Mouse (Mus musculus) G1E (cell line): ENCODE measurements around the gene Tbc1d8. TPM values are rescaled to one million over a fixed set of nuclear protein-coding genes. Genes with fewer than 3 reads are reported as not detected.

ENCODE experiments used
- ATAC-seq: 2 replicates; pipeline ENCODE4 v1.8.0; 2016; ENCODE audit warnings: mild to moderate bottlenecking; ENCODE audit not compliant: insufficient number of reproducible peaks, poor library complexity, low FRiP score, severe bottlenecking; ENCODE audit errors: extremely low read depth
- DNase-seq: peaks from one replicate; pipeline ENCODE4 v3.0.0; 2012; ENCODE audit warnings: low spot score
- H3K27me3 ChIP-seq: 2 replicates; pipeline ENCODE4 v1.6.1; 2012; ENCODE audit warnings: mild to moderate bottlenecking, low read length, inconsistent platforms; ENCODE audit not compliant: insufficient read depth
- H3K36me3 ChIP-seq: replicated peaks from 2 replicates; pipeline ENCODE3; 2012; ENCODE audit warnings: mild to moderate bottlenecking, inconsistent platforms
- H3K4me1 ChIP-seq: 2 replicates; pipeline ENCODE4 v1.6.1; 2012; ENCODE audit warnings: low read depth, low read length, inconsistent platforms, mixed read lengths; ENCODE audit not compliant: insufficient read depth
- H3K4me3 ChIP-seq: 2 replicates; pipeline ENCODE4 v1.5.1; 2012; ENCODE audit warnings: low read depth, mild to moderate bottlenecking, inconsistent platforms, low read length, moderate library complexity, mixed read lengths
- H3K9me3 ChIP-seq: replicated peaks from 2 replicates; pipeline ENCODE4 v1.6.1; 2012; ENCODE audit warnings: inconsistent platforms
- CTCF ChIP-seq: IDR thresholded peaks from 2 replicates; pipeline ENCODE4 v1.5.1; 2012; ENCODE audit warnings: low read depth, low read length, inconsistent platforms, mixed read lengths
- GATA1 ChIP-seq: IDR thresholded peaks from 2 replicates; pipeline ENCODE4 v1.6.1; 2012; ENCODE audit warnings: borderline replicate concordance, low read length, inconsistent platforms, mixed read lengths
- GATA2 ChIP-seq: IDR thresholded peaks from 2 replicates; pipeline ENCODE4 v1.6.1; 2012; ENCODE audit warnings: low read depth, low read length, inconsistent platforms, borderline replicate concordance
- POLR2AphosphoS5 ChIP-seq: IDR thresholded peaks from 2 replicates; pipeline ENCODE4 v1.6.1; 2012; ENCODE audit warnings: low read depth, low read length, inconsistent platforms; ENCODE audit not compliant: insufficient replicate concordance
- TAL1 ChIP-seq: conservative IDR thresholded peaks from 2 replicates; pipeline ENCODE4 v1.6.1; 2012; ENCODE audit warnings: low read depth, low read length, inconsistent platforms, mixed read lengths
- polyA plus RNA-seq: library from polyadenylated mRNA; stranded (reverse); fragments of >175 nt; gene quantifications from 2 replicates; pipeline ENCODE4 v1.2.3, GENCODE M21; 2012
- total RNA-seq, 2 experiments: library from RNA; stranded (forward) in 1 of 2; stranded (reverse) in 1 of 2; fragments of 200-1000 nt in 1 of 2; fragments of >200 nt in 1 of 2; fragmentation: Nextera tagmentation in 1 of 2; gene quantifications; 2 replicates each; pipeline ENCODE4 v1.2.3; 2014 to 2017

The Tbc1d8 gene
- total and polyA plus RNA-seq, 3 experiments, result 3.5 to 6.9 (median 3.9) TPM

DNA sequence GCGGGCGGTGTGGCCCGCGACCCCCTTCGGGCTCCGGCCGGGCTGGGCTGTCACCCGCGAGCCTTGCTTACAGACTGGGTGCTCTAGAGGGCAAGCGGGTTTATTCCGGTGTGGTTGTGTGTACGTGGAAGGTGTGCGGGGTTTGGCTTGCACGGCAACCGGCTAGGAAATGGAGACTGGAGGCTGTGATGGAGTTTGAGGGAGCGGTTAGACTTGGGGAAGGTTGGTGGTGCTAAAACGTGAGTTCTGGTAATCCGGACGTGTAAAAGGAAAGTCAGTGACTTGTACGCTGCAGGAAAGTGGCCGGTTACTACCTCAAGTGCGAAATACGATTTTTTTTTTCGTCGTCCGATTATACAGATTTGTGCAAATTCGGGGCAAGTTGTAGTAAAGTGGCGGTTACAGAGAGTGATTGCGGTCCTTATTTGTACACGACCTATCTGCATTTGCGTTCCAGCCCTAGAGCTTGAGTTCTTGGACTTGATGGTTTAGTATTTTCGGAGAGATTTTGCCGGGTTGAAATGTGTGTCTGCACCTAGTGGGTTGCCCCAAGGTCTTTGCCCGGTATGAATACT, 110.2 kb downstream of the Tbc1d8 start:
- DNase-seq, result no peak
- peaks cover 53% of the 10 kb centered on the region for H3K36me3 ChIP-seq
- H3K27me3 ChIP-seq, result peaks cover 21% of the 10 kb centered on the region
- H3K9me3 ChIP-seq, result no peaks in the 10 kb centered on the region
- H3K4me1 ChIP-seq, result peaks cover 42% of the 10 kb centered on the region
- peak overlapping the region; percentile 86 for H3K4me3 ChIP-seq
- no peak for ATAC-seq
- TF ChIP-seq POLR2AphosphoS5 (no peak), GATA1 (no peak), GATA2 (no peak), CTCF (no peak), TAL1 (no peak)

DNA sequence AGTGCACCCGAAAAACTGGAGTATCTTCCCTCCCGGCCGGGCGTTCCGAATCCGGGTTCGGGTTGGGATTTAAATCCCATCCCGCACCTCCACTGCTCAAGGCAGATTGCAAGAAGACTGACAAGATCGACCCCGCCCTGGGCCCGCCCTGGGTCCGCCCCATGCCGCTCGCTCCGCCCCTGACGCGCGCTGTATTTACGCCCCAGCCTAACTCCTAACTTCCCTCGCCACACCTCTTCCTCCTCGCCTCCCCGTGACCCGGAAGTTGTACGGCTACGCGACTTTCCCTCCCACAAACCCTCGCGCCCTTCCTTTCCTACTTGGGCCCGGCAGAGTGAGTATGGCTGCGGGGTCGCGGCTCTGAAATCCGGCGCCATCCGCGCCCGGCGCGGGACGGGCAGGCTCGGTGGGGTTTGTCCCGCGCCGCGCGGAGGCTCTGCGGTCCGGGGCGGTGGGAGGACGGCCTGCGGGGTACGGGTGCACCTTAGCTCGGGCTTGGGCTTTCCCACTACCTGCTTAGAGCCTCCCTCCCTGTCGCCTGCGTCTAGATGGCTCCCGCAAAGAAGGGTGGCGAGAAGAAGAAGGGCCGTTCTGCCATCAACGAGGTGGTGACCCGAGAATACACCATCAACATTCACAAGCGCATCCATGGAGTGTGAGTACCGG, 110.8 kb downstream of the Tbc1d8 start, which contains the start of gene Rpl31:
TSS of gene Rpl31 (plus strand) at position 242 of the 666 bp plus-strand sequence.
- Histone ChIP-seq H3K9me3 (no peaks in the 10 kb centered on the region), H3K4me1 (peaks cover 45% of the 10 kb centered on the region), H3K36me3 (peaks cover 47% of the 10 kb centered on the region), H3K27me3 (peaks cover 24% of the 10 kb centered on the region), H3K4me3 (peak within 1 kb of the TSS; percentile 86)
- peak; percentile 98 for ATAC-seq
- DNase-seq, result peak; percentile 84
- TF ChIP-seq POLR2AphosphoS5 (no peak), GATA2 (no peak), CTCF (no peak), GATA1 (no peak), TAL1 (no peak)

DNA sequence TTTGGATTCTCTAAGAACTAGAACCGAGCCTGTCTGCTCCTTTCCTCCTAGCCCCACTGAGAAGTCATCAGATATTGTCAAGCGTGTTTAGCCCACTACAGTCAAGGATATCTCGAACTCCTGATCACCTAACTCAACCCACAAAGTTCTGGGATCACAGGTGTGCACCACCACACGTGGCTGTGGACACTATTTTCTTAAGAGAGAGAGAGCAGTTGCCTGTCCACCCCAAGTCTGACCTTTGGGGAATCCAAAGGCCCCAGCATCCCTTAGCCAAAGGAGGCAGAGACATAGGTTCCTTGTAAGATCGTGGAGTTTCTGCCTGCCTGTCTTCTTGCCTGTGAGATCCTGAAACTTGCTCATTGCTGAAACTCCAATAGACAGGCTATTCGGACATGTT, 111.5 kb downstream of the Tbc1d8 start:
- DNase-seq (no peak), ATAC-seq (no peak)
- Histone ChIP-seq H3K4me3 (peak overlapping the region; percentile 86), H3K36me3 (peaks cover 40% of the 10 kb centered on the region), H3K27me3 (peaks cover 29% of the 10 kb centered on the region), H3K9me3 (no peaks in the 10 kb centered on the region), H3K4me1 (peaks cover 45% of the 10 kb centered on the region)
- TF ChIP-seq GATA1, result no peak
- TF ChIP-seq GATA2, result no peak
- no peak for TF ChIP-seq POLR2AphosphoS5
- no peak for TF ChIP-seq TAL1
- TF ChIP-seq CTCF, result no peak

DNA sequence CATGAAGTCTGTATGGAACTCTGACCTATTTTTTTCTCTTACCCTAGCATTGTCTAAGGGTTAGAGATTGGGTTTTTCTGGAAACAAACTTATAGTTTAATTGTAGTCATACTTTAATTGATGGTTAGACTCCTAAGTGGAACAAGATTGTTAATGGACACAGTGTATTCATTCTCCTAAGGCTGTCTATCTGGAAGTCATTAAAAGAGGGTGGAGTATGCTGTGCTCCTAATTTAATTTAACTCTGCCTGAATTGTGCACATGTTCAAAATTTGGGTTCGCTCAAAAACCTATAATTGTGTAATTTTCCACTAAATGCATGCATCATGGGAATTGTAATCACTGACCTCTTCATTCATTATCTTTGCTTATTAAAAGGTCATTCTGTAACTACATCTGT, 113.0 kb downstream of the Tbc1d8 start:
- peaks cover 44% of the 10 kb centered on the region for H3K27me3 ChIP-seq
- H3K9me3 ChIP-seq, result no peaks in the 10 kb centered on the region
- TF ChIP-seq POLR2AphosphoS5, result no peak
- no peak for TF ChIP-seq TAL1
- TF ChIP-seq GATA2, result no peak
- no peak for TF ChIP-seq CTCF
- no peak for TF ChIP-seq GATA1
- no peak for DNase-seq
- peaks cover 25% of the 10 kb centered on the region for H3K36me3 ChIP-seq
- H3K4me1 ChIP-seq, result peaks cover 39% of the 10 kb centered on the region
- no peak overlapping the region for H3K4me3 ChIP-seq
- no peak for ATAC-seq

DNA sequence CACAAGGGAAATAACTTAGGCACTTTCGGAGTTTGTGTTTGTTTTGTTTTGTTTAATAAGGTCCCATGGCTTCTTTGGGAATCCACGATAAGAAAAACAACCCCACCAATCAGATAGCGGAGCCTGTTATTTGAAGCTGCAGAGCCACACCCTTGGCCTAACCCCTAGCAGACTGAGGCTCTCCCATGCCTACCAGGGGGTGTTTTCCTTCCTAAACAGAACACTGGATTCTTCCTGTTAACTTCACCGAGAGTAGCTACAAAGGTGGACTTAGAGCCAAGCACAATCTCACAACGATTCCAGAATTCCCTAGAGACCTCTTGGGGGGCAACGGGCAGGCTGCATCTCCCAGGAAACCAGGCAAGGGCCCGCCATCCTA, 116.1 kb downstream of the Tbc1d8 start:
- TF ChIP-seq POLR2AphosphoS5 (no peak), CTCF (no peak), TAL1 (no peak), GATA1 (no peak), GATA2 (no peak)
- no peak for DNase-seq
- Histone ChIP-seq H3K9me3 (no peaks in the 10 kb centered on the region), H3K27me3 (peaks cover 64% of the 10 kb centered on the region), H3K4me1 (peaks cover 32% of the 10 kb centered on the region), H3K4me3 (no peak overlapping the region; the same call in 1 of the 2 replicates), H3K36me3 (no peaks in the 10 kb centered on the region)
- ATAC-seq, result no peak

DNA sequence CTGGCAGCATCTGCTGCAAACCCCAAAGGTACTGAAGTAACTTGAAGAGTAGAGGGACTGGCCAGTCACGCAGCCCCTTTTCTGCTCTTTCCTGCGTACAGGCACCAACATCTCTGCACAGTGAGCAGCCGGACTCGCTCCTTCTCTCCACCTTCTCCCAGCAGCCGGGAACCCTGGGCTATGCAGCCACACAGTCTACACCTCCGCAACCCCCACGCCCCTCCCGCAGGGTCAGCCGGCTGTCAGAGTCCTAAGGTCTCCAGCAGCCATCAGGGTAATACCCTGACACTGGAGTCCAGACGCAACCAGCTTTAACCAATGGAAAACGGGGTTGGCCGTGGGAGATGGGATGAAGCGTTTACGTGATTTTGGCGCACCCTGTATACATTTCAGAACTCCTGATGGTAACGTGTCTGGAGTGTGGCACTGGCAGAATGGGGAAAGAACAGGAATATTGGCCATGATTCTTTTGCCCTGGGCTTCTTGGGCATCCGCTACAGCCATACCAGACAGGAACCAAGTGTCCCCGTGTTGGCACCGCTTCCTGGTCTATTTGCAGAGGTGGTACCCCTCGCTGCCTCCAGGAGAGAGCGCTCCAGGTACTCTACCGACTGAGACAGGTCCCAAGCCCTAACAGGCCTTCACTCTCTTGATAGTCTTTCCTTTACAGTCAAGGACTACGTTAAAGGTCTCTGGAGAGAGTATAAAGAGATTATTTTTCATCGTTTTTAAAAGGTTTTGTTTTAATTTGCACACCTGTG, 116.6 kb downstream of the Tbc1d8 start:
- Histone ChIP-seq H3K4me3 (no peak overlapping the region), H3K4me1 (peaks cover 27% of the 10 kb centered on the region), H3K36me3 (no peaks in the 10 kb centered on the region), H3K9me3 (no peaks in the 10 kb centered on the region), H3K27me3 (peaks cover 69% of the 10 kb centered on the region)
- DNase-seq, result no peak
- no peak for TF ChIP-seq GATA2
- TF ChIP-seq POLR2AphosphoS5, result no peak
- TF ChIP-seq GATA1, result no peak
- TF ChIP-seq CTCF, result no peak
- TF ChIP-seq TAL1, result no peak
- no peak for ATAC-seq
